In genomic region chr8:62950709-62951108, GRCm38 (mm10) we compare ENCODE assay signal across 10 mouse cellular contexts. TPM values are rescaled to one million over a fixed set of nuclear protein-coding genes. Genes with fewer than 3 reads are reported as not detected.
DNase-seq lines count a peak whose midpoint lies in the region; ATAC-seq and TF ChIP-seq lines count a peak whose summit lies in the region.
"Had no signal": no experiment of that assay in that cellular context is flagged by ENCODE, and none has a peak within 500 bp of the region (broad histone marks: within the 10 kb centered on the region; RNA-seq: fewer than 3 reads in every experiment).

Gene Spock3 (plus strand): TSS chr8:62951009.

- H3K36me3 ChIP-seq in kidney, adult 2 months (ENCODE audit: control insufficient read depth, insufficient read depth, low read length) = no peaks in the 10 kb centered on the region
- H3K36me3 ChIP-seq in embryonic facial prominence, embryonic 13.5 days = no peaks in the 10 kb centered on the region
- no peaks in the 10 kb centered on the region for H3K36me3 ChIP-seq in intestine, embryonic 15.5 days
- no peaks in the 10 kb centered on the region for H3K36me3 ChIP-seq in midbrain, embryonic 11.5 days (ENCODE audit: control insufficient read depth, insufficient read depth, low read length)

- no peaks in the 10 kb centered on the region for H3K27me3 ChIP-seq in kidney, adult 2 months (replicated peaks; ENCODE audit: control insufficient read depth, insufficient read depth, low read length)
- H3K27me3 ChIP-seq in embryonic facial prominence, embryonic 13.5 days = peaks cover 17% of the 10 kb centered on the region
- H3K27me3 ChIP-seq in intestine, embryonic 15.5 days (replicated peaks) = no peaks in the 10 kb centered on the region
- H3K27me3 ChIP-seq in midbrain, embryonic 11.5 days (ENCODE audit: control insufficient read depth, insufficient read depth, low read length) = no peaks in the 10 kb centered on the region

- TF ChIP-seq CTCF in kidney, adult 2 months (conservative IDR thresholded peaks at IDR 0.05; ENCODE audit: insufficient read depth, insufficient read length, low read depth, low read length) = no peak

- no peaks in the 10 kb centered on the region for H3K4me1 ChIP-seq in kidney, adult 2 months (ENCODE audit: control insufficient read depth, insufficient read depth, low read length)
- peaks cover 8% of the 10 kb centered on the region; the same call in 1 of the 2 replicates for H3K4me1 ChIP-seq in embryonic facial prominence, embryonic 13.5 days
- no peaks in the 10 kb centered on the region for H3K4me1 ChIP-seq in intestine, embryonic 15.5 days (replicated peaks)
- H3K4me1 ChIP-seq in midbrain, embryonic 11.5 days (ENCODE audit: control insufficient read depth, insufficient read depth, low read length) = no peaks in the 10 kb centered on the region

- no peak for ATAC-seq in embryonic facial prominence, embryonic 13.5 days (ENCODE audit: insufficient number of reproducible peaks, insufficient read depth, low FRiP score, low TSS enrichment, low read depth)
- no peak; the same call in 1 of the 2 replicates for ATAC-seq in intestine, embryonic 15.5 days
- 0 out of 2 replicates have a peak, but pooled peaks have one; percentile 1 for ATAC-seq in midbrain, embryonic 11.5 days (ENCODE audit: low FRiP score)
- ATAC-seq in cerebellum, adult (ENCODE audit: insufficient number of reproducible peaks, low FRiP score, low TSS enrichment) = no peak

- H3K4me2 ChIP-seq in embryonic facial prominence, embryonic 13.5 days = peak within 1 kb of the TSS; percentile 96
- peak within 1 kb of the TSS; percentile 94 for H3K4me2 ChIP-seq in intestine, embryonic 15.5 days (replicated peaks)
- peak within 1 kb of the TSS; percentile 93 for H3K4me2 ChIP-seq in midbrain, embryonic 11.5 days

- WGBS in kidney, adult 2 months = 30% methylated on average over 2 of the region's 2 CpGs
- WGBS in embryonic facial prominence, embryonic 13.5 days = 39% methylated on average over 2 of the region's 2 CpGs
- WGBS in intestine, embryonic 15.5 days = 42% methylated on average over 2 of the region's 2 CpGs
- WGBS in midbrain, embryonic 11.5 days = 44% methylated on average over 2 of the region's 2 CpGs

- no peaks in the 10 kb centered on the region for H3K9me3 ChIP-seq in embryonic facial prominence, embryonic 13.5 days
- H3K9me3 ChIP-seq in intestine, embryonic 15.5 days = no peaks in the 10 kb centered on the region
- no peaks in the 10 kb centered on the region for H3K9me3 ChIP-seq in midbrain, embryonic 11.5 days (ENCODE audit: control insufficient read depth, low read length)

- H3K4me3 ChIP-seq in kidney, adult 2 months (ENCODE audit: insufficient read depth, low read depth, low read length) = peak within 1 kb of the TSS; percentile 5; the same call in 1 of the 2 replicates
- H3K4me3 ChIP-seq in embryonic facial prominence, embryonic 13.5 days = peak within 1 kb of the TSS; percentile 59
- peak within 1 kb of the TSS; percentile 48 for H3K4me3 ChIP-seq in intestine, embryonic 15.5 days (replicated peaks)
- H3K4me3 ChIP-seq in midbrain, embryonic 11.5 days (ENCODE audit: low read depth, low read length) = peak within 1 kb of the TSS; percentile 55
- H3K4me3 ChIP-seq: erythroblast, embryonic 14.5 days had no signal

- peak within 1 kb of the TSS; percentile 74 for H3K9ac ChIP-seq in embryonic facial prominence, embryonic 13.5 days
- H3K9ac ChIP-seq in intestine, embryonic 15.5 days = peak within 1 kb of the TSS; percentile 44
- peak within 1 kb of the TSS; percentile 71 for H3K9ac ChIP-seq in midbrain, embryonic 11.5 days (ENCODE audit: low read length)

- H3K27ac ChIP-seq in kidney, adult 2 months (ENCODE audit: insufficient read depth, low read depth, low read length) = no peak within 1 kb of the TSS
- H3K27ac ChIP-seq in embryonic facial prominence, embryonic 13.5 days = no peak within 1 kb of the TSS
- no peak within 1 kb of the TSS for H3K27ac ChIP-seq in intestine, embryonic 15.5 days
- H3K27ac ChIP-seq in midbrain, embryonic 11.5 days (ENCODE audit: low read depth, low read length) = no peak within 1 kb of the TSS

- DNase-seq in kidney, adult 2 months = no peak
- DNase-seq in kidney, adult 9 months = no peak
- peak; percentile 78 for DNase-seq in midbrain, embryonic 11.5 days (ENCODE audit: low spot score, missing footprints)
- DNase-seq in gastrocnemius, adult 18-20 months (ENCODE audit: low spot score) = no peak
- no peak for DNase-seq in cerebellum, adult 11-12 months

- no peak for TF ChIP-seq POLR2A in kidney, adult 2 months (IDR thresholded peaks at IDR 0.05; ENCODE audit: low read depth, low read length)

RNA-seq across cellular contexts. Expression of gene Spock3, which starts in this region (rescaled TPM):
- 0.38 and 0.48 TPM in 2 replicates for polyA plus RNA-seq in kidney, adult 2 months (2012; rRNA removed)
- 10.8 and 11.1 TPM in 2 replicates for polyA plus RNA-seq in embryonic facial prominence, embryonic 13.5 days (2015; fragmentation: Nextera tagmentation; extraction: Ambion mirVana)
- 13.0 and 13.9 TPM in 2 replicates for polyA plus RNA-seq in intestine, embryonic 15.5 days (2015; fragmentation: Nextera tagmentation; extraction: Ambion mirVana)
- 7.9 and 9.7 TPM in 2 replicates for polyA plus RNA-seq in midbrain, embryonic 11.5 days (2014; fragmentation: Nextera tagmentation; extraction: Ambion mirVana)
- total RNA-seq in gastrocnemius, adult 18-20 months (2021) = under 1 TPM; 0.07 to 0.21 TPM
- total RNA-seq: MEL had no signal
- polyA plus RNA-seq: erythroblast, embryonic 14.5 days had no signal

Comparison
In these comparisons a context has a peak if more than half of its experiments do, and no peak if none do; other contexts are left out.
1. H3K4me3 ChIP-seq: peak in every context shown above with its lines; median percentile 59 in embryonic facial prominence, embryonic 13.5 days; 55 in midbrain, embryonic 11.5 days; 48 in intestine, embryonic 15.5 days; 5 in kidney, adult 2 months.